Mouse (Mus musculus) heart, adult 8-10 months (tissue): Measurements from ENCODE around the gene Alx3. TPM values are rescaled to one million over a fixed set of nuclear protein-coding genes. Genes with fewer than 3 reads are reported as not detected.

Experiments used
- DNase-seq: peaks from one replicate; pipeline ENCODE4 v3.0.0; 2022; ENCODE audit warnings: low spot score
- total RNA-seq, 4 experiments: library from RNA; stranded (reverse); gene quantifications; 2 replicates each; pipeline ENCODE4 v1.2.4; 2022

Alx3 gene
- not detected for total RNA-seq

- DNase-seq: no peak
Measured at GRCm38 (mm10) chr3:107594662-107595263, at the start of gene Alx3. Alx3 (plus strand) TSS chr3:107595031.

GRCm38 (mm10) chr3:107545278-107545677 is 49.6 kb upstream of the Alx3 start:
- DNase-seq: no peak

GRCm38 (mm10) chr3:107545716-107546412 is 49.0 kb upstream of the Alx3 start:
- DNase-seq: no peak

- peak; percentile 29 for DNase-seq
Measured at GRCm38 (mm10) chr3:107546956-107547355, 47.9 kb upstream of the Alx3 start.

- no peak for DNase-seq
Measured at GRCm38 (mm10) chr3:107550409-107551049, 44.3 kb upstream of the Alx3 start.

GRCm38 (mm10) chr3:107554842-107555241 is 40.0 kb upstream of the Alx3 start, which contains the start of gene Ubl4b:
Ubl4b (minus strand) TSS chr3:107555073.
- DNase-seq: no peak

GRCm38 (mm10) chr3:107558740-107559139 is 36.1 kb upstream of the Alx3 start:
- DNase-seq: no peak

- peak; percentile 59 for DNase-seq
Measured at GRCm38 (mm10) chr3:107559183-107559582, 35.6 kb upstream of the Alx3 start.

- no peak for DNase-seq
Measured at GRCm38 (mm10) chr3:107562104-107562503, 32.7 kb upstream of the Alx3 start.

- no peak for DNase-seq
Measured at GRCm38 (mm10) chr3:107562591-107562990, 32.2 kb upstream of the Alx3 start.

GRCm38 (mm10) chr3:107563880-107564279 is 31.0 kb upstream of the Alx3 start:
- DNase-seq: no peak

GRCm38 (mm10) chr3:107565331-107565730 is 29.5 kb upstream of the Alx3 start:
- no peak for DNase-seq

GRCm38 (mm10) chr3:107567766-107568165 is 27.1 kb upstream of the Alx3 start:
- no peak for DNase-seq

GRCm38 (mm10) chr3:107568721-107569120 is 26.1 kb upstream of the Alx3 start:
- DNase-seq: no peak

GRCm38 (mm10) chr3:107571205-107571604 is 23.6 kb upstream of the Alx3 start:
- DNase-seq: no peak

GRCm38 (mm10) chr3:107576807-107577206 is 18.0 kb upstream of the Alx3 start:
- DNase-seq: no peak

- no peak for DNase-seq
Measured at GRCm38 (mm10) chr3:107577810-107578390, 16.9 kb upstream of the Alx3 start.

GRCm38 (mm10) chr3:107579466-107579865 is 15.4 kb upstream of the Alx3 start:
- DNase-seq: peak; percentile 64

GRCm38 (mm10) chr3:107581103-107582010 is 13.5 kb upstream of the Alx3 start:
- no peak for DNase-seq

GRCm38 (mm10) chr3:107582130-107582874 is 12.5 kb upstream of the Alx3 start:
- no peak for DNase-seq
